Mouse (Mus musculus) olfactory bulb, adult 2 months (tissue): Measurements from ENCODE around the gene Zfp449. TPM values are rescaled to one million over a fixed set of nuclear protein-coding genes. Genes with fewer than 3 reads are reported as not detected.
"Not testable (repeated sequence)": the region's sequence is repeated elsewhere in the genome, so short reads cannot be mapped to it uniquely, and the experiment has no call there.

ENCODE experiments used
- H3K27ac ChIP-seq: fragments of 200-500 bp; 2 replicates; pipeline ENCODE4 v1.5.1; 2012; ENCODE audit warnings: low read depth, low read length; ENCODE audit not compliant: insufficient read depth
- H3K4me1 ChIP-seq: fragments of 200-500 bp; 2 replicates; pipeline ENCODE4 v1.6.1; 2012; ENCODE audit warnings: low read length; ENCODE audit not compliant: control insufficient read depth, insufficient read depth
- H3K4me3 ChIP-seq: fragments of 200-500 bp; 2 replicates; pipeline ENCODE4 v1.5.1; 2012; ENCODE audit warnings: mild to moderate bottlenecking, low read depth, low read length, moderate library complexity; ENCODE audit not compliant: insufficient read depth
- CTCF ChIP-seq: fragments of 200-500 bp; IDR thresholded peaks from 2 replicates; pipeline ENCODE4 v1.5.1; 2012; ENCODE audit warnings: low read depth, mild to moderate bottlenecking, low read length, moderate library complexity; ENCODE audit not compliant: insufficient read depth
- POLR2A ChIP-seq: fragments of 200-500 bp; IDR thresholded peaks from 2 replicates; pipeline ENCODE4 v1.6.1; 2012; ENCODE audit warnings: mild to moderate bottlenecking, low read depth, low read length, moderate library complexity; ENCODE audit not compliant: insufficient read depth
- WGBS: fragments of 180-500 bp; shearing (Covaris S2); methylation state at CpG from one replicate; pipeline ENCODE4 v1.1.7; 2018; 5-methylcytosine and 5-hydroxymethylcytosine counted together
- polyA plus RNA-seq: library from polyadenylated mRNA; stranded (reverse); fragments of >200 nt; gene quantifications from 2 replicates; pipeline ENCODE4 v1.2.4, GENCODE M21; 2012; ENCODE audit warnings: low replicate concordance; ENCODE audit not compliant: missing spikeins, insufficient read depth, insufficient read length

Gene Zfp449
- polyA plus RNA-seq = not detected in 2 replicates

GRCm38 (mm10) chrX:56346176-56346931, at the start of gene Zfp449:
Zfp449 (plus strand) TSS chrX:56346400.
- Histone ChIP-seq H3K27ac (no peak within 1 kb of the TSS), H3K4me1 (no peaks in the 10 kb centered on the region), H3K4me3 (peak within 1 kb of the TSS; percentile 75)
- WGBS = 22% methylated on average over 39 of the region's 39 CpGs
- TF ChIP-seq POLR2A = peak; percentile 34; the same call in 1 of the 2 replicates
- TF ChIP-seq CTCF = no peak

GRCm38 (mm10) chrX:56307597-56307996, 38.6 kb upstream of the Zfp449 start:
- TF ChIP-seq POLR2A (no peak), CTCF (no peak)
- WGBS = 79% methylated on average over 5 of the region's 5 CpGs
- H3K4me3 ChIP-seq = no peak overlapping the region
- no peak overlapping the region for H3K27ac ChIP-seq
- H3K4me1 ChIP-seq = no peaks in the 10 kb centered on the region

- WGBS = 84% methylated on average over 1 of the region's 1 CpGs
- H3K4me1 ChIP-seq = no peaks in the 10 kb centered on the region
- no peak overlapping the region for H3K27ac ChIP-seq
- TF ChIP-seq CTCF (no peak), POLR2A (no peak)
- no peak overlapping the region for H3K4me3 ChIP-seq
These were observed 33.4 kb upstream of the Zfp449 start for GRCm38 (mm10) chrX:56312813-56313212.

- Histone ChIP-seq H3K4me3 (no peak overlapping the region), H3K27ac (no peak overlapping the region), H3K4me1 (no peaks in the 10 kb centered on the region)
- WGBS = 91% methylated on average over 5 of the region's 5 CpGs
- TF ChIP-seq CTCF (no peak), POLR2A (no peak)
These were observed 24.1 kb upstream of the Zfp449 start for GRCm38 (mm10) chrX:56322096-56322495.

- 83% methylated on average over 2 of the region's 2 CpGs for WGBS
- Histone ChIP-seq H3K4me1 (no peaks in the 10 kb centered on the region), H3K27ac (no peak overlapping the region), H3K4me3 (no peak overlapping the region)
- TF ChIP-seq POLR2A (no peak), CTCF (no peak)
These were observed 23.5 kb upstream of the Zfp449 start for GRCm38 (mm10) chrX:56322731-56323130.

- H3K4me3 ChIP-seq = no peak overlapping the region
- TF ChIP-seq POLR2A (no peak), CTCF (no peak)
- no peak overlapping the region for H3K27ac ChIP-seq
- H3K4me1 ChIP-seq = no peaks in the 10 kb centered on the region
- WGBS = 69% methylated on average over 3 of the region's 3 CpGs
These were observed 14.2 kb upstream of the Zfp449 start for GRCm38 (mm10) chrX:56332046-56332445.

- Histone ChIP-seq H3K27ac (no peak overlapping the region), H3K4me3 (no peak overlapping the region), H3K4me1 (no peaks in the 10 kb centered on the region)
- no peak for TF ChIP-seq CTCF
- no peak for TF ChIP-seq POLR2A
These were observed 5.9 kb upstream of the Zfp449 start for GRCm38 (mm10) chrX:56340305-56340704.

- no peaks in the 10 kb centered on the region for H3K4me1 ChIP-seq
- no peak overlapping the region for H3K27ac ChIP-seq
- TF ChIP-seq POLR2A (no peak), CTCF (no peak)
- no peak overlapping the region for H3K4me3 ChIP-seq
- 78% methylated on average over 3 of the region's 3 CpGs for WGBS
These were observed 3.3 kb upstream of the Zfp449 start for GRCm38 (mm10) chrX:56342921-56343320.

- WGBS = 30% methylated on average over 8 of the region's 8 CpGs
- peak overlapping the region; percentile 75 for H3K4me3 ChIP-seq
- TF ChIP-seq POLR2A (no peak), CTCF (no peak)
- H3K4me1 ChIP-seq = no peaks in the 10 kb centered on the region
- no peak overlapping the region for H3K27ac ChIP-seq
These were observed 693 bp downstream of the Zfp449 start for GRCm38 (mm10) chrX:56346932-56347253.

- peak within 1 kb of the TSS; percentile 75 for H3K4me3 ChIP-seq
- H3K27ac ChIP-seq, H3K4me1 ChIP-seq: not testable (repeated sequence)
- 13% methylated on average over 47 of the region's 56 CpGs for WGBS
These were observed 28.4 kb downstream of the Zfp449 start, which contains the start of gene Smim10l2a for GRCm38 (mm10) chrX:56374431-56375128. Smim10l2a (plus strand) TSS chrX:56374586.
